Mouse (Mus musculus): ENCODE results near the gene Uvssa. TPM values are rescaled to one million over a fixed set of nuclear protein-coding genes. Genes with fewer than 3 reads are reported as not detected.

Uvssa gene
- polyA plus RNA-seq, 1 experiment: 4.3 TPM

- DNase-seq: peak; percentile 30
- Histone ChIP-seq H3K4me3 (ENCODE audit: insufficient read depth, low read depth, low read length) (no peak overlapping the region), H3K36me3 (ENCODE audit: control insufficient read depth, insufficient read depth, low read length) (no peaks in the 10 kb centered on the region), H3K4me1 (ENCODE audit: control insufficient read depth, insufficient read depth, low read length) (peaks cover 49% of the 10 kb centered on the region), H3K27ac (ENCODE audit: insufficient read depth, low read depth, low read length) (peak overlapping the region; percentile 79), H3K27me3 (replicated peaks; ENCODE audit: control insufficient read depth, insufficient read depth, low read length) (no peaks in the 10 kb centered on the region)
- TF ChIP-seq CTCF (conservative IDR thresholded peaks at IDR 0.05; ENCODE audit: insufficient read depth, insufficient read length, low read depth, low read length) (no peak), POLR2A (IDR thresholded peaks at IDR 0.05; ENCODE audit: low read depth, low read length) (no peak)
Observed at GRCm38 (mm10) chr5:33342821-33343220, 35.5 kb upstream of the Uvssa start.

GRCm38 (mm10) chr5:33343571-33343970, 34.8 kb upstream of the Uvssa start:
- H3K36me3 ChIP-seq (ENCODE audit: control insufficient read depth, insufficient read depth, low read length): no peaks in the 10 kb centered on the region
- no peaks in the 10 kb centered on the region for H3K27me3 ChIP-seq (replicated peaks; ENCODE audit: control insufficient read depth, insufficient read depth, low read length)
- TF ChIP-seq POLR2A (IDR thresholded peaks at IDR 0.05; ENCODE audit: low read depth, low read length): no peak
- no peak for TF ChIP-seq CTCF (conservative IDR thresholded peaks at IDR 0.05; ENCODE audit: insufficient read depth, insufficient read length, low read depth, low read length)
- no peak overlapping the region for H3K4me3 ChIP-seq (ENCODE audit: insufficient read depth, low read depth, low read length)
- DNase-seq: peak; percentile 81
- peak overlapping the region; percentile 79 for H3K27ac ChIP-seq (ENCODE audit: insufficient read depth, low read depth, low read length)
- peaks cover 49% of the 10 kb centered on the region for H3K4me1 ChIP-seq (ENCODE audit: control insufficient read depth, insufficient read depth, low read length)

- DNase-seq: no peak
- no peaks in the 10 kb centered on the region for H3K27me3 ChIP-seq (replicated peaks; ENCODE audit: control insufficient read depth, insufficient read depth, low read length)
- no peak overlapping the region for H3K27ac ChIP-seq (ENCODE audit: insufficient read depth, low read depth, low read length)
- H3K36me3 ChIP-seq (ENCODE audit: control insufficient read depth, insufficient read depth, low read length): no peaks in the 10 kb centered on the region
- 83% methylated on average over 3 of the region's 3 CpGs for WGBS
- TF ChIP-seq POLR2A (IDR thresholded peaks at IDR 0.05; ENCODE audit: low read depth, low read length): no peak
- TF ChIP-seq CTCF (conservative IDR thresholded peaks at IDR 0.05; ENCODE audit: insufficient read depth, insufficient read length, low read depth, low read length): no peak
- H3K4me3 ChIP-seq (ENCODE audit: insufficient read depth, low read depth, low read length): no peak overlapping the region
- peaks cover 49% of the 10 kb centered on the region for H3K4me1 ChIP-seq (ENCODE audit: control insufficient read depth, insufficient read depth, low read length)
Observed at GRCm38 (mm10) chr5:33344070-33344469, 34.3 kb upstream of the Uvssa start.

GRCm38 (mm10) chr5:33347620-33348019, 30.7 kb upstream of the Uvssa start:
- no peak overlapping the region for H3K4me3 ChIP-seq (ENCODE audit: insufficient read depth, low read depth, low read length)
- H3K4me1 ChIP-seq (ENCODE audit: control insufficient read depth, insufficient read depth, low read length): peaks cover 42% of the 10 kb centered on the region
- peak overlapping the region; percentile 27; the same call in 1 of the 2 replicates for H3K27ac ChIP-seq (ENCODE audit: insufficient read depth, low read depth, low read length)
- TF ChIP-seq CTCF (conservative IDR thresholded peaks at IDR 0.05; ENCODE audit: insufficient read depth, insufficient read length, low read depth, low read length) (no peak), POLR2A (IDR thresholded peaks at IDR 0.05; ENCODE audit: low read depth, low read length) (no peak)
- WGBS: 39% methylated on average over 3 of the region's 3 CpGs
- DNase-seq: peak; percentile 25
- H3K27me3 ChIP-seq (replicated peaks; ENCODE audit: control insufficient read depth, insufficient read depth, low read length): no peaks in the 10 kb centered on the region
- no peaks in the 10 kb centered on the region for H3K36me3 ChIP-seq (ENCODE audit: control insufficient read depth, insufficient read depth, low read length)

GRCm38 (mm10) chr5:33349205-33349604, 29.1 kb upstream of the Uvssa start:
- no peak for DNase-seq
- Histone ChIP-seq H3K27ac (ENCODE audit: insufficient read depth, low read depth, low read length) (no peak overlapping the region), H3K4me3 (ENCODE audit: insufficient read depth, low read depth, low read length) (no peak overlapping the region), H3K4me1 (ENCODE audit: control insufficient read depth, insufficient read depth, low read length) (peaks cover 32% of the 10 kb centered on the region), H3K36me3 (ENCODE audit: control insufficient read depth, insufficient read depth, low read length) (no peaks in the 10 kb centered on the region), H3K27me3 (replicated peaks; ENCODE audit: control insufficient read depth, insufficient read depth, low read length) (no peaks in the 10 kb centered on the region)
- 97% methylated on average over 5 of the region's 5 CpGs for WGBS
- TF ChIP-seq POLR2A (IDR thresholded peaks at IDR 0.05; ENCODE audit: low read depth, low read length) (no peak), CTCF (conservative IDR thresholded peaks at IDR 0.05; ENCODE audit: insufficient read depth, insufficient read length, low read depth, low read length) (no peak)

- Histone ChIP-seq H3K4me1 (ENCODE audit: control insufficient read depth, insufficient read depth, low read length) (peaks cover 30% of the 10 kb centered on the region), H3K4me3 (ENCODE audit: insufficient read depth, low read depth, low read length) (no peak overlapping the region), H3K27me3 (replicated peaks; ENCODE audit: control insufficient read depth, insufficient read depth, low read length) (no peaks in the 10 kb centered on the region), H3K36me3 (ENCODE audit: control insufficient read depth, insufficient read depth, low read length) (no peaks in the 10 kb centered on the region), H3K27ac (ENCODE audit: insufficient read depth, low read depth, low read length) (no peak overlapping the region)
- 58% methylated on average over 4 of the region's 4 CpGs for WGBS
- TF ChIP-seq POLR2A (IDR thresholded peaks at IDR 0.05; ENCODE audit: low read depth, low read length): no peak
- TF ChIP-seq CTCF (conservative IDR thresholded peaks at IDR 0.05; ENCODE audit: insufficient read depth, insufficient read length, low read depth, low read length): no peak
- no peak for DNase-seq
Observed at GRCm38 (mm10) chr5:33349706-33350105, 28.6 kb upstream of the Uvssa start.

- Histone ChIP-seq H3K27ac (ENCODE audit: insufficient read depth, low read depth, low read length) (no peak overlapping the region), H3K4me3 (ENCODE audit: insufficient read depth, low read depth, low read length) (no peak overlapping the region), H3K4me1 (ENCODE audit: control insufficient read depth, insufficient read depth, low read length) (peaks cover 20% of the 10 kb centered on the region), H3K27me3 (replicated peaks; ENCODE audit: control insufficient read depth, insufficient read depth, low read length) (no peaks in the 10 kb centered on the region), H3K36me3 (ENCODE audit: control insufficient read depth, insufficient read depth, low read length) (no peaks in the 10 kb centered on the region)
- WGBS: 55% methylated on average over 3 of the region's 3 CpGs
- TF ChIP-seq CTCF (conservative IDR thresholded peaks at IDR 0.05; ENCODE audit: insufficient read depth, insufficient read length, low read depth, low read length) (no peak), POLR2A (IDR thresholded peaks at IDR 0.05; ENCODE audit: low read depth, low read length) (no peak)
- DNase-seq: no peak
Observed at GRCm38 (mm10) chr5:33351556-33352272, 26.6 kb upstream of the Uvssa start.

Measured in kidney, adult 2 months (tissue).